Mouse (Mus musculus): ENCODE results near the gene Sgms2. TPM values are rescaled to one million over a fixed set of nuclear protein-coding genes. Genes with fewer than 3 reads are reported as not detected.

Gene Sgms2
- total and polyA plus RNA-seq, 3 experiments, result 0.92 to 2.5 (median 1.4) TPM

GRCm38 (mm10) chr3:131270381-131270780 is 220.8 kb downstream of the Sgms2 start:
- no peaks in the 10 kb centered on the region for H3K27me3 ChIP-seq (ENCODE audit: control insufficient read depth, insufficient read depth, low read length)
- peaks cover 6% of the 10 kb centered on the region for H3K4me1 ChIP-seq (ENCODE audit: control insufficient read depth, insufficient read depth, low read length)
- peaks cover 25% of the 10 kb centered on the region for H3K36me3 ChIP-seq (ENCODE audit: control insufficient read depth, insufficient read depth, low read length)
- no peak for DNase-seq
- H3K27ac ChIP-seq, result peak overlapping the region; percentile 90; the same call in 1 of the 2 replicates
- peak overlapping the region; percentile 36; the same call in 1 of the 2 replicates for H3K9ac ChIP-seq (ENCODE audit: low read depth, low read length)
- TF ChIP-seq EP300 (IDR thresholded peaks at IDR 0.05; ENCODE audit: insufficient read depth, low read depth, low read length) (no peak), CTCF (IDR thresholded peaks at IDR 0.05) (no peak), POLR2A (IDR thresholded peaks at IDR 0.05; ENCODE audit: insufficient read depth, low read depth, low read length) (no peak)
- intact Hi-C loops (cut with DNase I), result loop anchor here (10.0 kb wide), 1 partner anchor 1546 kb away; no protein-coding TSS in a partner anchor
- WGBS, result 66% methylated on average over 6 of the region's 6 CpGs
- peak overlapping the region; percentile 98 for H3K4me3 ChIP-seq
- H3K79me2 ChIP-seq (replicated peaks; ENCODE audit: control insufficient read depth, insufficient read depth, low read length), result peaks cover 2% of the 10 kb centered on the region; the same call in 1 of the 2 replicates

Other genes starting within 250 kb of the Sgms2 start
- 100 to 1,000 TPM; 648 to 774 TPM for gene Hadh, start 219.3 kb downstream of the Sgms2 start, total RNA-seq (2021)
- gene Hadh, start 219.3 kb downstream of the Sgms2 start, polyA plus RNA-seq (2012; rRNA removed), result 619 and 842 TPM in 2 replicates
- gene Cyp2u1, start 188.2 kb downstream of the Sgms2 start, total RNA-seq (2021), result 10 to 100 TPM; 32.8 to 40.9 TPM
- 13.0 and 15.0 TPM in 2 replicates for gene Cyp2u1, start 188.2 kb downstream of the Sgms2 start, polyA plus RNA-seq (2012; rRNA removed)
- gene Papss1, start 73.4 kb upstream of the Sgms2 start, total RNA-seq (2021), result 1 to 10 TPM; 8.0 to 10.0 TPM
- gene Papss1, start 73.4 kb upstream of the Sgms2 start, polyA plus RNA-seq (2012; rRNA removed), result 8.5 and 14.1 TPM in 2 replicates

Data from heart, adult 2 months (tissue).